Mouse (Mus musculus) thymus, adult 2 months (tissue): ENCODE data around the gene Epsti1. TPM values are rescaled to one million over a fixed set of nuclear protein-coding genes. Genes with fewer than 3 reads are reported as not detected.

Source experiments
- DNase-seq: peaks from one replicate; pipeline ENCODE4 v3.0.0; 2021
- H3K27ac ChIP-seq: fragments of 200-500 bp; 2 replicates; pipeline ENCODE4 v1.5.1; 2012; ENCODE audit warnings: low read length, control low read depth; ENCODE audit not compliant: control insufficient read depth, insufficient read depth
- H3K27me3 ChIP-seq: fragments of 200-500 bp; 2 replicates; pipeline ENCODE4 v1.6.1; 2012; ENCODE audit warnings: mild to moderate bottlenecking, low read length, moderate library complexity, mixed read lengths; ENCODE audit not compliant: control insufficient read depth, insufficient read depth
- H3K36me3 ChIP-seq: fragments of 200-500 bp; 2 replicates; pipeline ENCODE4 v1.6.1; 2012; ENCODE audit warnings: mild to moderate bottlenecking, low read length, moderate library complexity; ENCODE audit not compliant: control insufficient read depth, insufficient read depth
- H3K4me1 ChIP-seq: fragments of 200-500 bp; replicated peaks from 2 replicates; pipeline ENCODE4 v1.6.1; 2012; ENCODE audit warnings: low read length; ENCODE audit not compliant: control insufficient read depth, insufficient read depth
- H3K4me3 ChIP-seq: fragments of 200-500 bp; 2 replicates; pipeline ENCODE4 v1.5.1; 2012; ENCODE audit warnings: mild to moderate bottlenecking, low read length, control low read depth, moderate library complexity; ENCODE audit not compliant: control insufficient read depth, insufficient read depth
- CTCF ChIP-seq: fragments of 200-500 bp; IDR thresholded peaks from 2 replicates; pipeline ENCODE4 v1.5.1; 2012; ENCODE audit warnings: mild to moderate bottlenecking, control low read depth, low read length, moderate library complexity, borderline replicate concordance; ENCODE audit not compliant: control insufficient read depth, poor library complexity, insufficient read depth; ENCODE audit errors: extremely low read depth
- POLR2A ChIP-seq: fragments of 200-500 bp; IDR thresholded peaks from 2 replicates; pipeline ENCODE4 v1.6.1; 2012; ENCODE audit warnings: mild to moderate bottlenecking, low read length, control low read depth, moderate library complexity; ENCODE audit not compliant: control insufficient read depth, poor library complexity, insufficient read depth; ENCODE audit errors: extremely low read depth
- WGBS: fragments of 180-500 bp; shearing (Covaris S2); methylation state at CpG from one replicate; pipeline ENCODE4 v1.1.7; 2018; 5-methylcytosine and 5-hydroxymethylcytosine counted together
- polyA plus RNA-seq: library from polyadenylated mRNA; depleted of rRNA; stranded (reverse); fragments of >200 nt; gene quantifications from 2 replicates; pipeline ENCODE4 v1.2.3, GENCODE M21; 2012

Gene Epsti1
- polyA plus RNA-seq, 1 experiment, result 48.6 TPM

DNA sequence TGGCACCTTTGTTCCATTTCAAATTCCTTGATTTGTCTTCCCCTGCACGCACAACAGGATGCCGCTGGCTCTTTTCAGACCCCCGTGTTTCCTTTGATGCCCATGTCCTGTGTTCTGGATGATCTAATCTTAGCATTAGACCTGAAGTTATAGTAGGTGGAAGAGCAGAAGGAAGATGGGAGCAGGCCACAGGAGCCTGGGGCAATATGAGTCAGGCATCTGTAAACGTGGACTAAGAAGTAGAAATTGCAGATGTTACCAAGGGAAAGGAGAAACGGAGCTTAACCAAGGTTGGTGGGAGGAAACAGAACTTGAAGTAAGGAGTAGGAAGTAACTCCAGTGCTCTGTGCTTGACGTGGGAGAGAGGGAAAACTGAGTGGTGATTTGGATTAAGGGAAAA, 57.7 kb downstream of the Epsti1 start:
- Histone ChIP-seq H3K36me3 (peaks cover 19% of the 10 kb centered on the region), H3K4me3 (no peak overlapping the region), H3K4me1 (no peaks in the 10 kb centered on the region; the same call in 1 of the 2 replicates), H3K27ac (no peak overlapping the region), H3K27me3 (no peaks in the 10 kb centered on the region)
- no peak for DNase-seq
- no peak for TF ChIP-seq POLR2A
- TF ChIP-seq CTCF, result no peak
- 89% methylated on average over 6 of the region's 6 CpGs for WGBS

DNA sequence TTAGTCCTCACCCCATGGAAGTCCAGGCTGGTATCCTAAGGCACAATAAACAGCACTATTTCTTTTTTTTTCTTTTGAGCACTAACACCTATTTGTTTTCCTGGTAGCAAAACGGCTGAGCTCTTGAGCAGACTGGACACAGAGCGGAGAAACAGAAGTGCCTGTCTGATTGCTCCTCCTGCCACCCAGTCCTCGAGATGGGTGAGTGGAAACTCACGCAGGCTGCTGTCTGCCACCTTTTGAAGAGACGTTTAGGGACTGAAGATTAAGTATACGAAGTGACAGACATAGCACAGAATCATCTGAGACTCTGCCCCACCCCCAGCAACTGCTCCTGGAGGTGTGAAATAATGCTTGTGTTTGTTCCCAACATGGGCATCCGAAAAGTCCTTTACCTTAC, 59.5 kb downstream of the Epsti1 start:
- WGBS, result 89% methylated on average over 7 of the region's 7 CpGs
- H3K27ac ChIP-seq, result no peak overlapping the region
- H3K36me3 ChIP-seq, result peaks cover 19% of the 10 kb centered on the region
- DNase-seq, result no peak
- no peaks in the 10 kb centered on the region for H3K27me3 ChIP-seq
- H3K4me1 ChIP-seq, result no peaks in the 10 kb centered on the region; the same call in 1 of the 2 replicates
- no peak for TF ChIP-seq POLR2A
- no peak for TF ChIP-seq CTCF
- no peak overlapping the region for H3K4me3 ChIP-seq

DNA sequence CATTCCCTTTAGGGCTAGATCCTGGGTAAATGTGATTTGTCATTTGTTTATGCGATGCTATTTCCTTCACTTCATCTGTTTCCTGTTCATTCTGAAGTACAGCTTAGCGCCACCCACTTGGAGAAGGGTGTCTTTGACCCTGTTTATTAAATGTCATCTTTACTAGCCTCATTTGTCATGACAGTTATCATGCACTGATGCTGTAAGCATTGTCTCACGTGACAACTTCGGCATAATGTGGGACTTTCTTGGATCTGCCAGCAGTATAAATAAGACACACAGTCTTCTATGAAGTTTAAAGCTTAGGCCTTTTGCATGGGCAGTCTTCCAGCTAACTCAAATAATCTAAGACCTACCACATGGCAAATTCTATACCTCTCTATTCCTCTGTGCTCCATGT, 67.3 kb downstream of the Epsti1 start:
- no peak for DNase-seq
- no peaks in the 10 kb centered on the region for H3K4me1 ChIP-seq
- no peaks in the 10 kb centered on the region for H3K27me3 ChIP-seq
- WGBS, result 94% methylated on average over 4 of the region's 4 CpGs
- 0 out of 2 replicates have a peak, but pooled peaks cover 3% of the 10 kb centered on the region for H3K36me3 ChIP-seq
- H3K27ac ChIP-seq, result no peak overlapping the region
- no peak overlapping the region for H3K4me3 ChIP-seq
- TF ChIP-seq POLR2A (no peak), CTCF (no peak)

DNA sequence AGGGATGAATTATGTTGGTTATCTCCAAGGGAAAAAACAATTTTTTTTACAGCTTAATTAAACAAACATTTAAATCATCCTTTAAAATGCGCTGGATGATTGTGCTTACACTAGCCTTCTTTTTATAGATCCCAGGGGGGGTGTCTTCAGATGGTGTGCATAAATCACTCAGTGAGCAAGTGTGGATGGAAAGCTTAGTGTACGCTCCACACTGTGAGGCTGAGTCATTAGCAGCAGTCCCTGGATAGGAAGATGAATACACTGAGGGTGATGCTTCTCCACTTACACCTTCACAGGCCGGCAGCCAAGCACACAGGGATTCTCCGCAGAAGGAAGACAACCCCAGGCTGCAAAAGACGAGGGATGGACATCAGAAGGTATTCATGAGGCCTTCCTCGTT, 70.2 kb downstream of the Epsti1 start:
- DNase-seq, result no peak
- Histone ChIP-seq H3K4me1 (no peaks in the 10 kb centered on the region), H3K4me3 (no peak overlapping the region), H3K27ac (no peak overlapping the region), H3K36me3 (0 out of 2 replicates have a peak, but pooled peaks cover 3% of the 10 kb centered on the region), H3K27me3 (no peaks in the 10 kb centered on the region)
- 94% methylated on average over 6 of the region's 6 CpGs for WGBS
- TF ChIP-seq CTCF (no peak), POLR2A (no peak)

DNA sequence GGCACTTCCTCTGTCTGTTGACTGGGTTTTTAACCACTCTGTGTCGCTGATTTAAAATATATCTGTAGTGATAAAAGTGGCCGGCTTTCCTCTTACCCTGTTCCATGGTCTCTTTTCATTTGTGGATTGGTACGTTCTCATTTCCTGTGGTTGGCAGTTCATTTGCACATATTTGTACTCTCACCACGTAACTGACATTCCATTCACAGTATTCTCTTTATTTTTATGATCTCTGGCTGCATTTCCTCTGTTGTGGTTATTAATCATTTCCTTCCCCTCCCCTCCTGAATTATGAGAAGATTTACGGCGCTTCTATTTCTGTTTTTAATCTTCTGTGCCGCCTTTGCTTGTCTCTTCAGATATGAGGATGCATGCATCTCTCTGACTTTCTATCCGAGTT, 71.7 kb downstream of the Epsti1 start:
- no peak overlapping the region for H3K27ac ChIP-seq
- WGBS, result 19% methylated on average over 8 of the region's 8 CpGs
- TF ChIP-seq POLR2A (no peak), CTCF (no peak)

DNA sequence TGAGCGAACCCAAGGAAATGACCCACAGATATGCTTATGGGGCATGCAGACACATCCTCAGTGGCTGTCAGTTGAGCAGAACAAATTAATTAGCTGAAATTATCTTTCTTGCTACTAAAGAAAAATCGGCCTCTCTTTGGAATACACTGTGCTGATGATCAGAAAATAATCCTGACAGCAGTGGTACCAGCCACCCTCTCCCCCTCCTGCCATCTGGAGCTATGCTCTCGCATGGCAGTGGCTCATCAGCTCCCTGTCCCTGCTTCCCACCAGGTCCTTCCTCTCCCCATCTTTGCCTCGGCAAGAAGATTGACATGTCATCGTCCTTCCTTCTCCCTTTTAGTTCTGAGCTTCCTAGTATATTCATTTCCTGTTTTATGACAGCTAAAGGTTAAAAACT, 77.5 kb downstream of the Epsti1 start:
- Histone ChIP-seq H3K27ac (no peak overlapping the region), H3K4me1 (no peaks in the 10 kb centered on the region), H3K27me3 (no peaks in the 10 kb centered on the region), H3K36me3 (peaks cover under 1% of the 10 kb centered on the region), H3K4me3 (no peak overlapping the region)
- no peak for DNase-seq
- 91% methylated on average over 5 of the region's 5 CpGs for WGBS
- TF ChIP-seq POLR2A, result no peak
- TF ChIP-seq CTCF, result no peak

More for the DNA sequence above, 71.7 kb downstream of the Epsti1 start:
- Histone ChIP-seq H3K36me3 (no peaks in the 10 kb centered on the region), H3K4me1 (no peaks in the 10 kb centered on the region), H3K4me3 (no peak overlapping the region), H3K27me3 (no peaks in the 10 kb centered on the region)
- no peak for DNase-seq

DNA sequence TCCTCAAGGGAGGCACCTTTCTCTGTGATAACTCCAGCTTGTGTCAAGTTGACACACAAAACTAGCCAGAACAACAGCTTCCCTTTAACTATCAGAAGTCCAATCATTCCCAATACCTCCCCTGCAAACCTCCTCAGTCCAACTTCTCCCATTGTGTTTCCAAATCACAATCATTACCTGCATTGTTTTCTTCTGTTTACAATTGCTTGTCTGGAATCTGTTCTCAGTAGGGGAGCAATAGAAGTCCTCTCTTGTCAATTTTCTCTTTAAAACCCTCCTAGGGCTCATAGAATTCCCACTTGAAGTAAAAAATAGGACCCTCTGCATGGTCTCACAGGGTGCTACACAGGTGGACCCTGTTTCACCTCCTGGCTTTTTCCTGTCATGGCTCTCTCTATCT, 93.7 kb downstream of the Epsti1 start:
- H3K27ac ChIP-seq, result no peak overlapping the region
- no peak overlapping the region for H3K4me3 ChIP-seq
- H3K27me3 ChIP-seq, result no peaks in the 10 kb centered on the region
- H3K4me1 ChIP-seq, result no peaks in the 10 kb centered on the region
- DNase-seq, result no peak
- TF ChIP-seq POLR2A, result no peak
- H3K36me3 ChIP-seq, result peaks cover 7% of the 10 kb centered on the region; the same call in 1 of the 2 replicates
